Mouse (Mus musculus) gonadal fat pad, adult 2 months (tissue): Measurements from ENCODE around the gene Zglp1. TPM values are rescaled to one million over a fixed set of nuclear protein-coding genes. Genes with fewer than 3 reads are reported as not detected.
"Not testable (repeated sequence)": the region's sequence is repeated elsewhere in the genome, so short reads cannot be mapped to it uniquely, and the experiment has no call there.

ENCODE experiments used
- DNase-seq: peaks from one replicate; pipeline ENCODE4 v3.0.0-alpha.2; 2012; ENCODE audit warnings: low read depth
- polyA plus RNA-seq: library from polyadenylated mRNA; depleted of rRNA; stranded (reverse); fragments of >200 nt; gene quantifications from 2 replicates; pipeline ENCODE4 v1.2.3, GENCODE M21; 2012

Zglp1 gene
- polyA plus RNA-seq, 1 experiment, result not detected

- no peak for DNase-seq
These were observed 5.7 kb upstream of the Zglp1 start for GRCm38 (mm10) chr9:21072641-21073040.

- DNase-seq, result no peak
These were observed 4.0 kb downstream of the Zglp1 start for GRCm38 (mm10) chr9:21062928-21063327.

GRCm38 (mm10) chr9:21051578-21051977 lies 15.3 kb downstream of the Zglp1 start:
- DNase-seq, result no peak

GRCm38 (mm10) chr9:21045235-21045634 lies 21.7 kb downstream of the Zglp1 start:
- DNase-seq, result no peak

- DNase-seq, result not testable (repeated sequence)
These were observed 22.1 kb downstream of the Zglp1 start for GRCm38 (mm10) chr9:21044785-21045184.

GRCm38 (mm10) chr9:21043563-21043962 lies 23.3 kb downstream of the Zglp1 start:
- no peak for DNase-seq

- DNase-seq, result no peak
These were observed 25.6 kb downstream of the Zglp1 start for GRCm38 (mm10) chr9:21041308-21041707.

GRCm38 (mm10) chr9:21039779-21040178 lies 27.1 kb downstream of the Zglp1 start:
- no peak for DNase-seq

- DNase-seq, result no peak
These were observed 29.4 kb downstream of the Zglp1 start for GRCm38 (mm10) chr9:21037481-21037891.

- no peak for DNase-seq
These were observed 30.2 kb downstream of the Zglp1 start for GRCm38 (mm10) chr9:21036666-21037065.

GRCm38 (mm10) chr9:21036161-21036560 lies 30.7 kb downstream of the Zglp1 start:
- no peak for DNase-seq

GRCm38 (mm10) chr9:21035586-21035985 lies 31.3 kb downstream of the Zglp1 start:
- DNase-seq, result no peak

GRCm38 (mm10) chr9:21034481-21035085 lies 32.3 kb downstream of the Zglp1 start:
- no peak for DNase-seq

GRCm38 (mm10) chr9:21033136-21033535 lies 33.8 kb downstream of the Zglp1 start:
- DNase-seq, result no peak

GRCm38 (mm10) chr9:21032491-21032890 lies 34.4 kb downstream of the Zglp1 start:
- no peak for DNase-seq

- no peak for DNase-seq
These were observed 35.0 kb downstream of the Zglp1 start, which contains the start of gene Icam5 for GRCm38 (mm10) chr9:21031896-21032351. TSS of gene Icam5 (plus strand) at chr9:21032073.

- no peak for DNase-seq
These were observed 35.5 kb downstream of the Zglp1 start for GRCm38 (mm10) chr9:21031251-21031895.

GRCm38 (mm10) chr9:21030781-21031250 lies 36.1 kb downstream of the Zglp1 start:
- peak; percentile 66 for DNase-seq

- no peak for DNase-seq
These were observed 36.8 kb downstream of the Zglp1 start for GRCm38 (mm10) chr9:21030055-21030600.

- no peak for DNase-seq
These were observed 37.4 kb downstream of the Zglp1 start, which contains the start of gene Icam4 for GRCm38 (mm10) chr9:21029291-21030054. TSS of gene Icam4 (plus strand) at chr9:21029373.

GRCm38 (mm10) chr9:21028560-21029110 lies 38.3 kb downstream of the Zglp1 start:
- no peak for DNase-seq

GRCm38 (mm10) chr9:21027774-21028290 lies 39.1 kb downstream of the Zglp1 start:
- DNase-seq, result no peak
